Comparison of ENCODE assay signal across 18 mouse cellular contexts in genomic region chr1:165247085-165247484, GRCm38 (mm10). TPM values are rescaled to one million over a fixed set of nuclear protein-coding genes. Genes with fewer than 3 reads are reported as not detected.
A peak's percentile ranks its signal among the peaks of the same experiment; 100 is the strongest.
DNase-seq lines count a peak whose midpoint lies in the region; ATAC-seq and TF ChIP-seq lines count a peak whose summit lies in the region.
"Had no signal": no experiment of that assay in that cellular context is flagged by ENCODE, and none has a peak within 500 bp of the region (broad histone marks: within the 10 kb centered on the region; RNA-seq: fewer than 3 reads in every experiment).

No protein-coding gene starts in this region.

- no peaks in the 10 kb centered on the region for H3K9me3 ChIP-seq in kidney, embryonic 15.5 days (replicated peaks)
- no peaks in the 10 kb centered on the region for H3K9me3 ChIP-seq in MEL (replicated peaks; ENCODE audit: insufficient read depth, low read length)
- H3K9me3 ChIP-seq in neural tube, embryonic 14.5 days (ENCODE audit: control insufficient read depth, low read length) = no peaks in the 10 kb centered on the region
- H3K9me3 ChIP-seq: embryonic facial prominence, embryonic 13.5 days; forebrain, embryonic 15.5 days; lung, embryonic 15.5 days; midbrain, embryonic 13.5 days had no signal

- no peak for TF ChIP-seq RAD21 in MEL (IDR thresholded peaks at IDR 0.05; ENCODE audit: low read depth, low read length)

- H3K9ac ChIP-seq in kidney, embryonic 15.5 days = no peak overlapping the region
- H3K9ac ChIP-seq in MEL (ENCODE audit: control insufficient read depth, low read depth, low read length, poor library complexity, severe bottlenecking) = no peak overlapping the region
- no peak overlapping the region for H3K9ac ChIP-seq in neural tube, embryonic 14.5 days (replicated peaks; ENCODE audit: low read depth, low read length)
- H3K9ac ChIP-seq: embryonic facial prominence, embryonic 13.5 days; forebrain, embryonic 15.5 days; lung, embryonic 15.5 days; midbrain, embryonic 13.5 days had no signal

- H3K4me3 ChIP-seq in kidney, embryonic 15.5 days (replicated peaks) = no peak overlapping the region
- H3K4me3 ChIP-seq in MEL (ENCODE audit: control insufficient read depth in 1 of 2, insufficient read depth in 1 of 2, low read depth in 2 of 2, low read length in 2 of 2) = no peak overlapping the region
- H3K4me3 ChIP-seq in neural tube, embryonic 14.5 days (ENCODE audit: low read depth, low read length) = no peak overlapping the region
- H3K4me3 ChIP-seq: embryonic facial prominence, embryonic 13.5 days; forebrain, embryonic 15.5 days; heart, adult 2 months; lung, embryonic 15.5 days; midbrain, embryonic 13.5 days had no signal

- peak; percentile 49; the same call in 1 of the 2 replicates for ATAC-seq in kidney, embryonic 15.5 days (replicated peaks; ENCODE audit: low FRiP score)
- peak; percentile 54; the same call in 1 of the 2 replicates for ATAC-seq in neural tube, embryonic 14.5 days (ENCODE audit: low read depth)
- ATAC-seq: forebrain, embryonic 15.5 days; midbrain, embryonic 13.5 days had no signal

- H3K79me2 ChIP-seq in MEL (ENCODE audit: control insufficient read depth, insufficient read depth, low read length, poor library complexity) = no peaks in the 10 kb centered on the region

- no peaks in the 10 kb centered on the region for H3K27me3 ChIP-seq in kidney, embryonic 15.5 days
- H3K27me3 ChIP-seq in MEL (ENCODE audit: control insufficient read depth in 1 of 2, insufficient read depth in 2 of 2, low read length in 2 of 2) = no peaks in the 10 kb centered on the region
- H3K27me3 ChIP-seq in neural tube, embryonic 14.5 days (ENCODE audit: control insufficient read depth, insufficient read depth, low read length) = no peaks in the 10 kb centered on the region
- H3K27me3 ChIP-seq: embryonic facial prominence, embryonic 13.5 days; forebrain, embryonic 15.5 days; lung, embryonic 15.5 days; midbrain, embryonic 13.5 days had no signal

- no peak for TF ChIP-seq EP300 in MEL (IDR thresholded peaks at IDR 0.05; ENCODE audit: low read depth in 1 of 2, low read length in 2 of 2)

- peaks cover 7% of the 10 kb centered on the region; the same call in 1 of the 2 replicates for H3K4me1 ChIP-seq in kidney, embryonic 15.5 days
- H3K4me1 ChIP-seq in MEL (ENCODE audit: control insufficient read depth in 1 of 2, insufficient read depth in 2 of 2, low read length in 2 of 2) = peaks cover 0 to 7% of the 10 kb centered on the region in 2 experiments; a peak in 2 of 4 replicates
- H3K4me1 ChIP-seq in neural tube, embryonic 14.5 days (ENCODE audit: control insufficient read depth, insufficient read depth, low read length) = no peaks in the 10 kb centered on the region
- H3K4me1 ChIP-seq: embryonic facial prominence, embryonic 13.5 days; forebrain, embryonic 15.5 days; midbrain, embryonic 13.5 days had no signal

- 25% methylated on average over 5 of the region's 5 CpGs for WGBS in kidney, embryonic 15.5 days
- 55% methylated on average over 5 of the region's 5 CpGs for WGBS in neural tube, embryonic 14.5 days

- H3K4me2 ChIP-seq in kidney, embryonic 15.5 days = no peak overlapping the region
- no peak overlapping the region for H3K4me2 ChIP-seq in neural tube, embryonic 14.5 days (ENCODE audit: low read depth, low read length)
- H3K4me2 ChIP-seq: embryonic facial prominence, embryonic 13.5 days; forebrain, embryonic 15.5 days; lung, embryonic 15.5 days; midbrain, embryonic 13.5 days had no signal

- DNase-seq in adrenal gland, adult (ENCODE audit: inconsistent age in 2 of 2, low spot score in 1 of 2) = peak; percentile 52 to 78
- DNase-seq in adrenal gland, postnatal 25 days = no peak
- no peak for DNase-seq in kidney, adult 9 months
- DNase-seq in MEL (ENCODE audit: low read depth, low spot score) = peak; percentile 36
- DNase-seq in spleen, postnatal 14 days (ENCODE audit: low spot score in 2 of 2) = no peak
- no peak for DNase-seq in embryo, embryonic 11 days
- DNase-seq: B cell, adult 2 months; cerebellum, adult 9-11 months; kidney, postnatal 25 days; layer of hippocampus, postnatal 36 days had no signal

- TF ChIP-seq CTCF in MEL (IDR thresholded peaks at IDR 0.05 in 2 of 3, conservative IDR thresholded peaks at IDR 0.05 in 1 of 3; ENCODE audit: control insufficient read depth in 1 of 3, insufficient read depth in 1 of 3, low read depth in 2 of 3, low read length in 3 of 3, poor library complexity in 1 of 3, severe bottlenecking in 1 of 3) = no peak

- H3K36me3 ChIP-seq in kidney, embryonic 15.5 days = no peaks in the 10 kb centered on the region
- peaks cover 0 to 7% of the 10 kb centered on the region in 2 experiments; a peak in 2 of 4 replicates for H3K36me3 ChIP-seq in MEL (ENCODE audit: control insufficient read depth in 1 of 2, insufficient read depth in 2 of 2, low read length in 2 of 2)
- no peaks in the 10 kb centered on the region for H3K36me3 ChIP-seq in neural tube, embryonic 14.5 days (ENCODE audit: control insufficient read depth, insufficient read depth, low read length)
- H3K36me3 ChIP-seq: embryonic facial prominence, embryonic 13.5 days; forebrain, embryonic 15.5 days; lung, embryonic 15.5 days; midbrain, embryonic 13.5 days had no signal

- TF ChIP-seq POLR2A in MEL (IDR thresholded peaks at IDR 0.05; ENCODE audit: control insufficient read depth in 1 of 2, insufficient read depth in 1 of 2, low read depth in 1 of 2, low read length in 2 of 2, poor library complexity in 1 of 2) = no peak

- no peak overlapping the region for H3K27ac ChIP-seq in kidney, embryonic 15.5 days
- no peak overlapping the region for H3K27ac ChIP-seq in MEL (ENCODE audit: control insufficient read depth, low read depth, low read length)
- no peak overlapping the region for H3K27ac ChIP-seq in neural tube, embryonic 14.5 days (ENCODE audit: low read depth, low read length)
- H3K27ac ChIP-seq: embryonic facial prominence, embryonic 13.5 days; forebrain, embryonic 15.5 days; heart, adult 2 months; lung, embryonic 15.5 days; midbrain, embryonic 13.5 days had no signal

TF ChIP-seq in MEL, 35 proteins besides CTCF, POLR2A, EP300 and RAD21:
- TF ChIP-seq ELF1 (IDR thresholded peaks at IDR 0.05; ENCODE audit: low read depth, low read length) (no peak), MYB (IDR thresholded peaks at IDR 0.05; ENCODE audit: low read depth, low read length) (no peak), POLR2AphosphoS2 (IDR thresholded peaks at IDR 0.05; ENCODE audit: low read length) (no peak), ZC3H11A (IDR thresholded peaks at IDR 0.05; ENCODE audit: low read depth, low read length) (no peak)

RNA-seq across cellular contexts. Expression of gene Tiprl, which starts 10.3 kb away (rescaled TPM):
- 39.8 and 54.2 TPM in 2 replicates for total RNA-seq in adrenal gland, postnatal 25 days (2021)
- 99.3 and 104 TPM in 2 replicates for polyA plus RNA-seq in kidney, embryonic 15.5 days (2015; fragmentation: Nextera tagmentation; extraction: Ambion mirVana)
- total RNA-seq in MEL (2012; rRNA removed) = 47.1 and 50.6 TPM in 2 replicates
- polyA plus RNA-seq in MEL (2012; ENCODE audit: insufficient read depth in 1 of 2, insufficient read length in 2 of 2, low read depth in 1 of 2, low replicate concordance in 2 of 2, missing spikeins in 1 of 2) = 100 to 1,000 TPM in 1 of 2 experiments, 10 to 100 TPM in 1; 51.4 to 293 TPM
- 130 and 141 TPM in 2 replicates for polyA plus RNA-seq in neural tube, embryonic 14.5 days (2014; fragmentation: Nextera tagmentation; extraction: Ambion mirVana)

RNA-seq across cellular contexts. Expression of gene Gpr161, which starts 48.5 kb away (rescaled TPM):
- 1.00 and 1.3 TPM in 2 replicates for total RNA-seq in adrenal gland, postnatal 25 days (2021)
- polyA plus RNA-seq in kidney, embryonic 15.5 days (2015; fragmentation: Nextera tagmentation; extraction: Ambion mirVana) = 1.2 and 1.5 TPM in 2 replicates
- total RNA-seq in MEL (2012; rRNA removed) = 0.08 and 0.10 TPM in 2 replicates
- polyA plus RNA-seq in MEL (2012; ENCODE audit: insufficient read depth in 1 of 2, insufficient read length in 2 of 2, low read depth in 1 of 2, low replicate concordance in 2 of 2, missing spikeins in 1 of 2) = under 1 TPM in 1 of 2 experiments, not detected in 1; 0.97 TPM
- polyA plus RNA-seq in neural tube, embryonic 14.5 days (2014; fragmentation: Nextera tagmentation; extraction: Ambion mirVana) = 3.7 and 4.8 TPM in 2 replicates
- total RNA-seq: neutrophil, adult 5-6 weeks had no signal

RNA-seq across cellular contexts. Expression of gene Sft2d2, which starts 52.8 kb away (rescaled TPM):
- total RNA-seq in adrenal gland, postnatal 25 days (2021) = 27.5 and 35.9 TPM in 2 replicates
- 22.8 and 23.5 TPM in 2 replicates for polyA plus RNA-seq in kidney, embryonic 15.5 days (2015; fragmentation: Nextera tagmentation; extraction: Ambion mirVana)
- total RNA-seq in MEL (2012; rRNA removed) = 4.0 and 4.4 TPM in 2 replicates
- polyA plus RNA-seq in MEL (2012; ENCODE audit: insufficient read depth in 1 of 2, insufficient read length in 2 of 2, low read depth in 1 of 2, low replicate concordance in 2 of 2, missing spikeins in 1 of 2) = 1 to 10 TPM in 1 of 2 experiments, not detected in 1; 8.9 TPM
- 5.5 and 7.8 TPM in 2 replicates for polyA plus RNA-seq in neural tube, embryonic 14.5 days (2014; fragmentation: Nextera tagmentation; extraction: Ambion mirVana)

Comparison
In these comparisons a context has a peak if more than half of its experiments do, and no peak if none do; other contexts are left out.
1. DNase-seq: peak in adrenal gland, adult (2 of 2) and MEL (single experiment); none in adrenal gland, postnatal 25 days (single experiment), kidney, adult 9 months (single experiment), spleen, postnatal 14 days (0 of 2) and embryo, embryonic 11 days (single experiment).